ENCODE assay signal across 11 mouse cellular contexts in genomic region chr13:43300366-43300765, GRCm38 (mm10). TPM values are rescaled to one million over a fixed set of nuclear protein-coding genes. Genes with fewer than 3 reads are reported as not detected.
DNase-seq lines count a peak whose midpoint lies in the region; ATAC-seq and TF ChIP-seq lines count a peak whose summit lies in the region.
"Had no signal": no experiment of that assay in that cellular context is flagged by ENCODE, and none has a peak within 500 bp of the region (broad histone marks: within the 10 kb centered on the region; RNA-seq: fewer than 3 reads in every experiment).

No protein-coding gene starts in this region.

- H3K4me3 ChIP-seq in forebrain, embryonic 13.5 days: no peak overlapping the region
- no peak overlapping the region for H3K4me3 ChIP-seq in forebrain, embryonic 11.5 days (ENCODE audit: low read depth, low read length)
- peak overlapping the region; percentile 74 for H3K4me3 ChIP-seq in left cerebral cortex, adult 2 months
- no peak overlapping the region for H3K4me3 ChIP-seq in embryonic facial prominence, embryonic 14.5 days (ENCODE audit: low read depth, low read length)
- H3K4me3 ChIP-seq in midbrain, postnatal 0 days (ENCODE audit: low read depth, low read length): peak overlapping the region; percentile 74
- H3K4me3 ChIP-seq: limb, embryonic 12.5 days had no signal

- TF ChIP-seq CTCF in left cerebral cortex, adult 2 months (IDR thresholded peaks at IDR 0.05): no peak
- TF ChIP-seq CTCF in midbrain, postnatal 0 days (IDR thresholded peaks at IDR 0.05): no peak

- H3K4me1 ChIP-seq in forebrain, embryonic 13.5 days: peaks cover 47% of the 10 kb centered on the region
- peaks cover 14% of the 10 kb centered on the region for H3K4me1 ChIP-seq in forebrain, embryonic 11.5 days (replicated peaks; ENCODE audit: control insufficient read depth, insufficient read depth, low read length)
- peaks cover 26% of the 10 kb centered on the region for H3K4me1 ChIP-seq in embryonic facial prominence, embryonic 14.5 days (ENCODE audit: control insufficient read depth, insufficient read depth, low read length)
- peaks cover 19% of the 10 kb centered on the region; the same call in 1 of the 2 replicates for H3K4me1 ChIP-seq in midbrain, postnatal 0 days (ENCODE audit: insufficient read depth, low read length)

- H3K9me3 ChIP-seq in forebrain, embryonic 13.5 days (replicated peaks): no peaks in the 10 kb centered on the region
- no peaks in the 10 kb centered on the region for H3K9me3 ChIP-seq in forebrain, embryonic 11.5 days (ENCODE audit: control insufficient read depth, low read length)
- no peaks in the 10 kb centered on the region for H3K9me3 ChIP-seq in embryonic facial prominence, embryonic 14.5 days (ENCODE audit: control insufficient read depth, low read length)
- H3K9me3 ChIP-seq in midbrain, postnatal 0 days (ENCODE audit: low read length): no peaks in the 10 kb centered on the region
- H3K9me3 ChIP-seq: limb, embryonic 12.5 days had no signal

- peak overlapping the region; percentile 98 for H3K4me2 ChIP-seq in forebrain, embryonic 13.5 days
- no peak overlapping the region for H3K4me2 ChIP-seq in forebrain, embryonic 11.5 days (ENCODE audit: low read depth, low read length, severe bottlenecking)
- H3K4me2 ChIP-seq in embryonic facial prominence, embryonic 14.5 days (ENCODE audit: low read depth, low read length): peak overlapping the region; percentile 98; the same call in 1 of the 2 replicates
- peak overlapping the region; percentile 64 for H3K4me2 ChIP-seq in midbrain, postnatal 0 days (ENCODE audit: low read depth, low read length, poor library complexity, severe bottlenecking)
- H3K4me2 ChIP-seq: limb, embryonic 12.5 days had no signal

- H3K27ac ChIP-seq in forebrain, embryonic 13.5 days: no peak overlapping the region
- no peak overlapping the region for H3K27ac ChIP-seq in forebrain, embryonic 11.5 days (ENCODE audit: low read depth, low read length)
- H3K27ac ChIP-seq in left cerebral cortex, adult 2 months: peak overlapping the region; percentile 6
- no peak overlapping the region for H3K27ac ChIP-seq in embryonic facial prominence, embryonic 14.5 days (replicated peaks; ENCODE audit: low read depth, low read length)
- H3K27ac ChIP-seq in midbrain, postnatal 0 days (ENCODE audit: low read depth, low read length): no peak overlapping the region
- H3K27ac ChIP-seq: limb, embryonic 12.5 days had no signal

- 23% methylated on average over 5 of the region's 5 CpGs for WGBS in forebrain, embryonic 13.5 days
- 20% methylated on average over 5 of the region's 5 CpGs for WGBS in forebrain, embryonic 11.5 days
- WGBS in embryonic facial prominence, embryonic 14.5 days: 31% methylated on average over 5 of the region's 5 CpGs
- 40% methylated on average over 5 of the region's 5 CpGs for WGBS in midbrain, postnatal 0 days

- no peak for ATAC-seq in forebrain, embryonic 13.5 days
- no peak for ATAC-seq in forebrain, embryonic 11.5 days (replicated peaks; ENCODE audit: low FRiP score)
- ATAC-seq in embryonic facial prominence, embryonic 14.5 days (ENCODE audit: low read depth): no peak
- ATAC-seq in midbrain, postnatal 0 days (ENCODE audit: low FRiP score): no peak
- ATAC-seq: intestine, embryonic 16.5 days had no signal

- no peak overlapping the region for H3K9ac ChIP-seq in forebrain, embryonic 13.5 days
- H3K9ac ChIP-seq in forebrain, embryonic 11.5 days (ENCODE audit: low read length): no peak overlapping the region
- H3K9ac ChIP-seq in embryonic facial prominence, embryonic 14.5 days (ENCODE audit: low read depth, low read length): no peak overlapping the region
- 0 out of 2 replicates have a peak overlapping the region, but pooled peaks have one; percentile 13 for H3K9ac ChIP-seq in midbrain, postnatal 0 days (replicated peaks; ENCODE audit: low read length, poor library complexity, severe bottlenecking)
- H3K9ac ChIP-seq: limb, embryonic 12.5 days had no signal

- intact Hi-C loops in left cerebral cortex, adult 2 months (cut with DNase I): loop anchor here (2.0 to 5.0 kb wide), 2 partner anchors 118 to 182 kb away; partner anchors contain the start of gene Ranbp9
- intact Hi-C loops in left cerebral cortex, postnatal 10 days (cut with DNase I): loop anchor here (5.0 kb wide), 3 partner anchors 38 to 118 kb away; no protein-coding TSS in a partner anchor

- no peak for DNase-seq in forebrain, embryonic 11.5 days (ENCODE audit: low spot score)
- DNase-seq in left cerebral cortex, adult 2 months (ENCODE audit: extremely low spot score in 1 of 2, low spot score in 2 of 2): no peak
- no peak for DNase-seq in left cerebral cortex, postnatal 10 days (ENCODE audit: extremely low spot score in 1 of 2, low spot score in 2 of 2)
- DNase-seq in embryonic facial prominence, embryonic 14.5 days (ENCODE audit: low spot score): no peak
- no peak for DNase-seq in midbrain, postnatal 0 days (ENCODE audit: low spot score)
- DNase-seq in right cerebral cortex, postnatal 14 days: no peak
- DNase-seq in urinary bladder, adult 18-20 months (ENCODE audit: low spot score in 2 of 2): no peak
- DNase-seq: right cerebral cortex, postnatal 25 days had no signal

- H3K27me3 ChIP-seq in forebrain, embryonic 13.5 days: peaks cover 28% of the 10 kb centered on the region
- H3K27me3 ChIP-seq in forebrain, embryonic 11.5 days (ENCODE audit: control insufficient read depth, insufficient read depth, low read length): peaks cover 28% of the 10 kb centered on the region
- peaks cover 22% of the 10 kb centered on the region for H3K27me3 ChIP-seq in embryonic facial prominence, embryonic 14.5 days (replicated peaks; ENCODE audit: control insufficient read depth, insufficient read depth, low read length)
- no peaks in the 10 kb centered on the region for H3K27me3 ChIP-seq in midbrain, postnatal 0 days (ENCODE audit: insufficient read depth, low read length)

- no peaks in the 10 kb centered on the region for H3K36me3 ChIP-seq in forebrain, embryonic 13.5 days (ENCODE audit: poor library complexity, severe bottlenecking)
- H3K36me3 ChIP-seq in forebrain, embryonic 11.5 days (ENCODE audit: control insufficient read depth, insufficient read depth, low read length): no peaks in the 10 kb centered on the region
- H3K36me3 ChIP-seq in embryonic facial prominence, embryonic 14.5 days (ENCODE audit: control insufficient read depth, insufficient read depth, low read length): no peaks in the 10 kb centered on the region
- no peaks in the 10 kb centered on the region for H3K36me3 ChIP-seq in midbrain, postnatal 0 days (ENCODE audit: insufficient read depth, low read length)
- H3K36me3 ChIP-seq: limb, embryonic 12.5 days had no signal

RNA-seq across cellular contexts. Expression of gene Gfod1, which starts 3.6 kb away (rescaled TPM):
- 1.2 and 1.3 TPM in 2 replicates for polyA plus RNA-seq in forebrain, embryonic 13.5 days (2015; fragmentation: Nextera tagmentation; extraction: Ambion mirVana)
- 0.39 and 0.45 TPM in 2 replicates for polyA plus RNA-seq in forebrain, embryonic 11.5 days (2014; fragmentation: Nextera tagmentation; extraction: Ambion mirVana)
- 100 to 1,000 TPM; 118 to 134 TPM for total RNA-seq in left cerebral cortex, adult 2 months (2021)
- 10 to 100 TPM; 41.6 to 43.3 TPM for total RNA-seq in left cerebral cortex, postnatal 10 days (2021)
- 1.2 and 1.8 TPM in 2 replicates for polyA plus RNA-seq in embryonic facial prominence, embryonic 14.5 days (2014; fragmentation: Nextera tagmentation; extraction: Ambion mirVana)
- 21.1 and 22.4 TPM in 2 replicates for total RNA-seq in midbrain, postnatal 0 days (2014; rRNA removed)
- polyA plus RNA-seq in midbrain, postnatal 0 days (2015; fragmentation: Nextera tagmentation; extraction: Ambion mirVana): 2.0 and 2.4 TPM in 2 replicates

Comparison
In these comparisons a context has a peak if more than half of its experiments do, and no peak if none do; other contexts are left out.
1. H3K4me3 ChIP-seq: peak in left cerebral cortex, adult 2 months (single experiment) and midbrain, postnatal 0 days (single experiment); none in forebrain, embryonic 13.5 days (single experiment), forebrain, embryonic 11.5 days (single experiment) and embryonic facial prominence, embryonic 14.5 days (single experiment).